Mouse (Mus musculus) megakaryocyte, embryonic 14.5 days (primary cell): ENCODE measurements around the gene Tspo. TPM values are rescaled to one million over a fixed set of nuclear protein-coding genes. Genes with fewer than 3 reads are reported as not detected.

ENCODE experiments used
- H3K27me3 ChIP-seq: replicated peaks from 2 replicates; pipeline ENCODE3; 2012; ENCODE audit warnings: inconsistent platforms
- H3K36me3 ChIP-seq: replicated peaks from 2 replicates; pipeline ENCODE3; 2012; ENCODE audit warnings: low read length, inconsistent platforms, mixed read lengths
- H3K4me1 ChIP-seq: 2 replicates; pipeline ENCODE4 v1.6.1; 2012; ENCODE audit warnings: inconsistent platforms
- H3K4me3 ChIP-seq: replicated peaks from 2 replicates; pipeline ENCODE3; 2012; ENCODE audit warnings: moderate library complexity, mild to moderate bottlenecking, inconsistent platforms
- H3K9me3 ChIP-seq: 2 replicates; pipeline ENCODE4 v1.6.1; 2012; ENCODE audit warnings: inconsistent platforms
- FLI1 ChIP-seq: IDR thresholded peaks from 2 replicates; pipeline ENCODE4 v1.6.1; 2012; ENCODE audit warnings: low read length, inconsistent platforms, mixed read lengths
- GATA1 ChIP-seq: IDR thresholded peaks from 3 replicates; pipeline ENCODE4 v1.6.1; 2012; ENCODE audit warnings: mixed read lengths, low read length, inconsistent platforms, borderline replicate concordance
- polyA plus RNA-seq: library from polyadenylated mRNA; stranded (reverse); fragments of >175 nt; gene quantifications from 2 replicates; pipeline ENCODE4 v1.2.3, GENCODE M21; 2012; ENCODE audit warnings: low replicate concordance; ENCODE audit not compliant: insufficient read depth

Gene Tspo
- polyA plus RNA-seq, 1 experiment, result 531 TPM

GRCm38 (mm10) chr15:83528892-83529291 is 34.5 kb upstream of the Tspo start:
- H3K36me3 ChIP-seq, result no peaks in the 10 kb centered on the region
- H3K4me1 ChIP-seq, result peaks cover 70% of the 10 kb centered on the region
- TF ChIP-seq FLI1, result no peak
- TF ChIP-seq GATA1, result no peak
- H3K9me3 ChIP-seq, result peaks cover 4% of the 10 kb centered on the region
- H3K4me3 ChIP-seq, result no peak overlapping the region
- peaks cover 77% of the 10 kb centered on the region for H3K27me3 ChIP-seq

- H3K4me3 ChIP-seq, result no peak overlapping the region
- H3K9me3 ChIP-seq, result peaks cover 4% of the 10 kb centered on the region
- peaks cover 69% of the 10 kb centered on the region for H3K27me3 ChIP-seq
- H3K4me1 ChIP-seq, result peaks cover 70% of the 10 kb centered on the region
- no peak for TF ChIP-seq FLI1
- TF ChIP-seq GATA1, result no peak
- H3K36me3 ChIP-seq, result peaks cover 1% of the 10 kb centered on the region
Observed at GRCm38 (mm10) chr15:83529765-83530164, 33.6 kb upstream of the Tspo start.

GRCm38 (mm10) chr15:83530233-83530632 is 33.2 kb upstream of the Tspo start:
- H3K4me3 ChIP-seq, result no peak overlapping the region
- TF ChIP-seq FLI1 (no peak), GATA1 (no peak)
- H3K27me3 ChIP-seq, result peaks cover 64% of the 10 kb centered on the region
- peaks cover 3% of the 10 kb centered on the region for H3K36me3 ChIP-seq
- H3K9me3 ChIP-seq, result peaks cover 4% of the 10 kb centered on the region
- peaks cover 72% of the 10 kb centered on the region for H3K4me1 ChIP-seq

DNA sequence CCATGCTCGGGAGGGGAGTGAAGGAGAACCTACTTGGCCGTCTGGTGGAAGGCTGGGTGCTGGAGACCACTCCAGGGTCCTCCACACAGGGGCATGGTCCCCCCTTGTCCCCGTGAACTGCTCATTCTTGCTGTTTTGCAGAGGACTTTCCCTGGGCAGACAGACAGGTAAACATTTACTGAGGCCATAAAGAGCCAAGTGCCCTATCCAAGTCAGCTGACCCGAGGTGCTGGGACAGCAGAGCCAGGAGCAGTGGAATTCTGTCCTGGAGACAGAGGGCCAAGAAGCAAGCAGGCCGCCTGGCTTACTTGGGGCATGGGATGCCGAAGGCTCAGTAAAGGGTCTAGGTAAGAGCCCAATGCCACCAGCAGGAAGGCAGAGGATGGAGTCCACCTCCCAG is 32.7 kb upstream of the Tspo start:
- peaks cover 3% of the 10 kb centered on the region for H3K36me3 ChIP-seq
- TF ChIP-seq GATA1 (no peak), FLI1 (no peak)
- H3K9me3 ChIP-seq, result peaks cover 4% of the 10 kb centered on the region
- H3K27me3 ChIP-seq, result peaks cover 59% of the 10 kb centered on the region
- no peak overlapping the region for H3K4me3 ChIP-seq
- peaks cover 72% of the 10 kb centered on the region for H3K4me1 ChIP-seq

GRCm38 (mm10) chr15:83531961-83532469 is 31.4 kb upstream of the Tspo start:
- H3K9me3 ChIP-seq, result peaks cover 4% of the 10 kb centered on the region
- peaks cover 3% of the 10 kb centered on the region for H3K36me3 ChIP-seq
- H3K4me1 ChIP-seq, result peaks cover 72% of the 10 kb centered on the region
- TF ChIP-seq FLI1 (no peak), GATA1 (no peak)
- peaks cover 46% of the 10 kb centered on the region for H3K27me3 ChIP-seq
- no peak overlapping the region for H3K4me3 ChIP-seq

DNA sequence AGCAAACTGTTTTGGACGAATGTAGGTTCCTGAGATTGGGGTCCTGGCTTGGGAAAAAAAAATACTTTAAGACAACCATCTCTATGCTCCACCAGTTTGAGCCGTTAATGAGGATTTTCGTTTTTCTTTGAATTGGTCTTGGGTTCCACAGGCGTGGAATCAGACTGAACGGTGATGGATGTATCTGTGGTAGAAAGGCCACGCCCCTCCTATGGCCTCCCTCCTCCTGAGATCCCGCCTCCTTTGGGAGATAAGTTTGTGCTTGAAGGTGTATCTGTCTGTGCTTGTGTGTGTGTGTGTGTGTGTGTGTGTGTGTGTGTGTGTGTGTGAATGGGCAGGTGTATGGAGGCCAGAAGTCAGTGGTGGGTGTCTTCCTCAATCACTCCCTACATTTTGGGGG is 30.8 kb upstream of the Tspo start:
- Histone ChIP-seq H3K4me3 (no peak overlapping the region), H3K27me3 (peaks cover 40% of the 10 kb centered on the region), H3K9me3 (peaks cover 4% of the 10 kb centered on the region), H3K36me3 (peaks cover 3% of the 10 kb centered on the region), H3K4me1 (peaks cover 69% of the 10 kb centered on the region)
- TF ChIP-seq FLI1, result no peak
- TF ChIP-seq GATA1, result no peak

GRCm38 (mm10) chr15:83534960-83535889 is 28.2 kb upstream of the Tspo start:
- Histone ChIP-seq H3K36me3 (peaks cover 3% of the 10 kb centered on the region), H3K9me3 (peaks cover 4% of the 10 kb centered on the region)

DNA sequence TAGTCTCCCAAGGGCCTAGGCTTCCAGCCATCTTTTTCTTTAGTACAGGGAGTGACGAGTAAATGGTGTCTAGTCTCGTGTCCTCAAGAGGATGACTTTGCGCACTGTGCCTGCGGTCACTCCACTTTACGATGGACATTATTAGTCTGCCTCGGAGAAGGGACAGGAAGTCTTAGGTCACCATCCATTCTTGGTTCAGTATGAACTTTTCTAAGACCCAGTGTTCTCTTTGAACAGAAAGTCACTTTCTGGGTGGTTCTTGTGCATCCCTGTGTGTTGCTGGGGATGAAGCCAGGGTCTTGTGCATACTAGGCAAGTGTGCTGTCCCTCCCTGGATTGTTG is 27.5 kb upstream of the Tspo start:
- Histone ChIP-seq H3K4me3 (peak overlapping the region; percentile 82), H3K27me3 (peaks cover 8% of the 10 kb centered on the region), H3K9me3 (peaks cover 4% of the 10 kb centered on the region), H3K36me3 (peaks cover 3% of the 10 kb centered on the region), H3K4me1 (peaks cover 81% of the 10 kb centered on the region)
- TF ChIP-seq GATA1 (no peak), FLI1 (no peak)

More at GRCm38 (mm10) chr15:83534960-83535889, 28.2 kb upstream of the Tspo start:
- Histone ChIP-seq H3K27me3 (peaks cover 14% of the 10 kb centered on the region), H3K4me1 (peaks cover 81% of the 10 kb centered on the region), H3K4me3 (peak overlapping the region; percentile 82)
- TF ChIP-seq FLI1 (no peak), GATA1 (no peak)

DNA sequence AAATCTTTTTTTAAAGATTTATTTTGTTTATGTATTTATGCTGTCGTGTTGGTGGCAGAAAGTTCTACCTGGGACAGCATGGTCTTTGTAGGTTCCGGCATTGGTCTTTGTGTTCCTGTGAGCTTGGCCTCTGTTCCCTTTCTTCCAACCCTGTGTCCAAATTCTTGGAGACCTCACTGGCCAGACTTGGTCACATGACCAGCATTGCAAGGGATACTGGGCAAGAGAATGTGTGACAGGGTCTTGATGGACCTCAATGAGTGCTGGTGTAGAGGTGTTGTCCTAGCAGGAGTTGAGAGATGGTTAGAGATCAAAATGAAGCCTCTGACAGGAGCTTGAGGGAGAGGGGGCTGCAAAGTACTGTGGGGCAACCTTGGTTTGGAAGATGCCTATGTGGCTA is 24.5 kb upstream of the Tspo start:
- H3K4me1 ChIP-seq, result peaks cover 89% of the 10 kb centered on the region
- no peaks in the 10 kb centered on the region for H3K9me3 ChIP-seq
- peaks cover 26% of the 10 kb centered on the region for H3K36me3 ChIP-seq
- H3K27me3 ChIP-seq, result peaks cover 4% of the 10 kb centered on the region
- no peak overlapping the region for H3K4me3 ChIP-seq
- TF ChIP-seq FLI1 (no peak), GATA1 (no peak)

DNA sequence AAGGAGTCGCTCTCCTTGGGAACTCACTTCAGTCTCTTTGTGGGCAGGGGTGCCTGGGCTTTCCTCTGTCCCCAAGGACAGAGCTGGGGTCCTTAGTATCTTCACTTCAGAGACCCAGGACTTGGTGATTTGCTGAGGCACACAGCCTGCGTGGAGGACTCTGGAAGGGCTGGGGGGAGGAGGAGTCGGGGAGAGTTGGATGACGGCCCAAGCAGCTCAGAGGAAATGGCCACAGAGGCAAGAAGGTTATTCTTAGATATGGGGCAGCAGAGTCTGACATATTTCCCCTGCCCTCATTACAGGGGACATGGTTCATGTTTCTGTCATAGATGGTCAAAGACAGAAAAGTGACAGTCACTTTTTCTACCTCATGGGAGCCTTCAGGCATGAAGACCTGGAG is 23.5 kb upstream of the Tspo start:
- Histone ChIP-seq H3K36me3 (peaks cover 33% of the 10 kb centered on the region), H3K4me3 (peak overlapping the region; percentile 51), H3K9me3 (no peaks in the 10 kb centered on the region), H3K4me1 (peaks cover 82% of the 10 kb centered on the region), H3K27me3 (peaks cover 4% of the 10 kb centered on the region)
- TF ChIP-seq GATA1 (no peak), FLI1 (no peak)

- Histone ChIP-seq H3K27me3 (peaks cover 4% of the 10 kb centered on the region), H3K4me3 (no peak overlapping the region), H3K4me1 (peaks cover 82% of the 10 kb centered on the region), H3K36me3 (peaks cover 51% of the 10 kb centered on the region), H3K9me3 (no peaks in the 10 kb centered on the region)
- TF ChIP-seq FLI1 (no peak), GATA1 (no peak)
Observed at GRCm38 (mm10) chr15:83541647-83542287, 21.6 kb upstream of the Tspo start.
